Mouse (Mus musculus) MEL (cell line): ENCODE results near the gene Adcy3. TPM values are rescaled to one million over a fixed set of nuclear protein-coding genes. Genes with fewer than 3 reads are reported as not detected.
A peak's percentile ranks its signal among the peaks of the same experiment; 100 is the strongest.

Source experiments
- DNase-seq: peaks from one replicate; pipeline ENCODE4 v3.0.0; 2011; ENCODE audit warnings: low read depth, low spot score
- H3K27ac ChIP-seq: 2 replicates; pipeline ENCODE4 v1.5.1; 2012; ENCODE audit warnings: low read depth, mild to moderate bottlenecking, control low read depth, low read length, moderate library complexity; ENCODE audit not compliant: control insufficient read depth
- H3K27me3 ChIP-seq, 2 experiments: fragments of 150-350 bp in 1 of 2; sonication (generic) in 1 of 2; 2 replicates each; pipeline ENCODE4 v1.6.1; 2012; ENCODE audit warnings: low read length in 2 of 2, mild to moderate bottlenecking in 2 of 2, improper control_type of control experiment in 1 of 2, moderate library complexity in 1 of 2; ENCODE audit not compliant: insufficient read depth in 2 of 2, control insufficient read depth in 1 of 2
- H3K36me3 ChIP-seq, 2 experiments: 2 replicates each; pipeline ENCODE4 v1.6.1; 2012 to 2014; ENCODE audit warnings: low read length in 2 of 2, improper control_type of control experiment in 1 of 2, inconsistent platforms in 1 of 2, mild to moderate bottlenecking in 1 of 2; ENCODE audit not compliant: insufficient read depth in 2 of 2, control insufficient read depth in 1 of 2
- H3K4me1 ChIP-seq, 2 experiments: fragments of 150-350 bp in 1 of 2; sonication (generic) in 1 of 2; 2 replicates each; pipeline ENCODE4 v1.6.1; 2012; ENCODE audit warnings: low read length in 2 of 2, improper control_type of control experiment in 1 of 2, mild to moderate bottlenecking in 1 of 2; ENCODE audit not compliant: insufficient read depth in 2 of 2, control insufficient read depth in 1 of 2
- H3K4me3 ChIP-seq, 2 experiments: fragments of 150-350 bp in 1 of 2; sonication (generic) in 1 of 2; 2 replicates each; pipeline ENCODE4 v1.5.1; 2012; ENCODE audit warnings: low read depth in 2 of 2, low read length in 2 of 2, mild to moderate bottlenecking in 2 of 2, moderate library complexity in 2 of 2, control low read depth in 1 of 2, improper control_type of control experiment in 1 of 2; ENCODE audit not compliant: control insufficient read depth in 1 of 2, insufficient read depth in 1 of 2
- H3K79me2 ChIP-seq: 2 replicates; pipeline ENCODE4 v1.6.1; 2012; ENCODE audit warnings: mild to moderate bottlenecking, low read length, moderate library complexity; ENCODE audit not compliant: control insufficient read depth, poor library complexity, insufficient read depth
- H3K9ac ChIP-seq: 2 replicates; pipeline ENCODE4 v1.6.1; 2012; ENCODE audit warnings: low read depth, mild to moderate bottlenecking, control low read depth, low read length, moderate library complexity; ENCODE audit not compliant: control insufficient read depth, poor library complexity, severe bottlenecking
- H3K9me3 ChIP-seq: fragments of 150-350 bp; sonication (generic); replicated peaks from 2 replicates; pipeline ENCODE4 v1.6.1; 2012; ENCODE audit warnings: mild to moderate bottlenecking, low read length, improper control_type of control experiment, moderate library complexity; ENCODE audit not compliant: insufficient read depth
- BHLHE40 ChIP-seq: IDR thresholded peaks from 2 replicates; pipeline ENCODE4 v1.6.1; 2012; ENCODE audit warnings: low read depth, mild to moderate bottlenecking, inconsistent platforms, low read length, improper control_type of control experiment, borderline replicate concordance
- CHD2 ChIP-seq: IDR thresholded peaks from 2 replicates; pipeline ENCODE4 v1.6.1; 2011; ENCODE audit warnings: low read length, improper control_type of control experiment
- CTCF ChIP-seq, 3 experiments: IDR thresholded peaks in 2 of 3; conservative IDR thresholded peaks in 1 of 3; 2 replicates each; pipeline ENCODE4 v1.5.1; 2011 to 2012; ENCODE audit warnings: low read length in 3 of 3, low read depth in 2 of 3, mild to moderate bottlenecking in 2 of 3, improper control_type of control experiment in 1 of 3, inconsistent platforms in 1 of 3, mixed read lengths in 1 of 3, moderate library complexity in 1 of 3; ENCODE audit not compliant: control insufficient read depth in 1 of 3, insufficient read depth in 1 of 3, poor library complexity in 1 of 3, severe bottlenecking in 1 of 3
- E2F4 ChIP-seq: IDR thresholded peaks from 2 replicates; pipeline ENCODE4 v1.6.1; 2011; ENCODE audit warnings: low read depth, low read length, improper control_type of control experiment, borderline replicate concordance
- EP300 ChIP-seq, 2 experiments: IDR thresholded peaks; 2 replicates each; pipeline ENCODE4 v1.6.1; 2011; ENCODE audit warnings: improper control_type of control experiment in 2 of 2, low read length in 2 of 2, low read depth in 1 of 2, mild to moderate bottlenecking in 1 of 2
- ETS1 ChIP-seq: IDR thresholded peaks from 2 replicates; pipeline ENCODE4 v1.6.1; 2012; ENCODE audit warnings: low read depth, mild to moderate bottlenecking, inconsistent platforms, low read length, improper control_type of control experiment, moderate library complexity
- GABPA ChIP-seq: IDR thresholded peaks from 2 replicates; pipeline ENCODE4 v1.6.1; 2012; ENCODE audit warnings: low read depth, mild to moderate bottlenecking, inconsistent platforms, low read length, improper control_type of control experiment, moderate library complexity
- GATA1 ChIP-seq: IDR thresholded peaks from 2 replicates; pipeline ENCODE4 v1.6.1; 2011; ENCODE audit warnings: low read depth, low read length, improper control_type of control experiment
- JUND ChIP-seq: IDR thresholded peaks from 2 replicates; pipeline ENCODE4 v1.6.1; 2011; ENCODE audit warnings: low read depth, mild to moderate bottlenecking, improper control_type of control experiment, low read length
- MAFK ChIP-seq: IDR thresholded peaks from 2 replicates; pipeline ENCODE4 v1.6.1; 2011; ENCODE audit warnings: low read depth, mild to moderate bottlenecking, low read length, improper control_type of control experiment, borderline replicate concordance
- MEF2A ChIP-seq: IDR thresholded peaks from 2 replicates; pipeline ENCODE4 v1.6.1; 2014; ENCODE audit warnings: low read depth, mild to moderate bottlenecking, inconsistent platforms, low read length, improper control_type of control experiment; ENCODE audit not compliant: poor library complexity, insufficient replicate concordance, severe bottlenecking; ENCODE audit errors: extremely low read depth
- MYB ChIP-seq: IDR thresholded peaks from 2 replicates; pipeline ENCODE4 v1.6.1; 2011; ENCODE audit warnings: mild to moderate bottlenecking, low read depth, low read length, improper control_type of control experiment
- MYC ChIP-seq: IDR thresholded peaks from 2 replicates; pipeline ENCODE4 v1.6.1; 2011; ENCODE audit warnings: low read depth, mild to moderate bottlenecking, low read length, improper control_type of control experiment, moderate library complexity
- NRF1 ChIP-seq: IDR thresholded peaks from 2 replicates; pipeline ENCODE4 v1.6.1; 2014; ENCODE audit warnings: low read depth, mild to moderate bottlenecking, inconsistent platforms, low read length, improper control_type of control experiment, moderate library complexity; ENCODE audit not compliant: poor library complexity, insufficient read depth, severe bottlenecking
- POLR2AphosphoS2 ChIP-seq: IDR thresholded peaks from 2 replicates; pipeline ENCODE4 v1.6.1; 2011; ENCODE audit warnings: low read length, improper control_type of control experiment
- RCOR1 ChIP-seq: IDR thresholded peaks from 2 replicates; pipeline ENCODE4 v1.6.1; 2012; ENCODE audit warnings: low read depth, mild to moderate bottlenecking, inconsistent platforms, low read length, improper control_type of control experiment
- SIN3A ChIP-seq: IDR thresholded peaks from 2 replicates; pipeline ENCODE4 v1.6.1; 2012; ENCODE audit warnings: low read length, improper control_type of control experiment, inconsistent platforms
- SMC3 ChIP-seq: IDR thresholded peaks from 2 replicates; pipeline ENCODE4 v1.6.1; 2011; ENCODE audit warnings: low read depth, low read length, improper control_type of control experiment
- TAL1 ChIP-seq: IDR thresholded peaks from 2 replicates; pipeline ENCODE4 v1.6.1; 2012; ENCODE audit warnings: mild to moderate bottlenecking, inconsistent platforms, low read length, moderate library complexity, mixed read lengths
- TBP ChIP-seq: IDR thresholded peaks from 2 replicates; pipeline ENCODE4 v1.8.0; 2011; ENCODE audit warnings: low read depth, low read length, improper control_type of control experiment
- TCF12 ChIP-seq: IDR thresholded peaks from 2 replicates; pipeline ENCODE4 v1.6.1; 2014; ENCODE audit warnings: low read depth, mild to moderate bottlenecking, inconsistent platforms, low read length, improper control_type of control experiment, moderate library complexity
- UBTF ChIP-seq: IDR thresholded peaks from 2 replicates; pipeline ENCODE4 v1.6.1; 2012; ENCODE audit warnings: low read depth, mild to moderate bottlenecking, inconsistent platforms, low read length, improper control_type of control experiment, moderate library complexity, borderline replicate concordance; ENCODE audit not compliant: insufficient read depth
- USF1 ChIP-seq: IDR thresholded peaks from 2 replicates; pipeline ENCODE4 v1.6.1; 2014; ENCODE audit warnings: low read depth, mild to moderate bottlenecking, inconsistent platforms, low read length, improper control_type of control experiment, moderate library complexity
- ZC3H11A ChIP-seq: IDR thresholded peaks from 2 replicates; pipeline ENCODE4 v1.6.1; 2012; ENCODE audit warnings: low read depth, mild to moderate bottlenecking, inconsistent platforms, low read length, improper control_type of control experiment
- ZKSCAN1 ChIP-seq: IDR thresholded peaks from 2 replicates; pipeline ENCODE4 v1.6.1; 2012; ENCODE audit warnings: low read depth, mild to moderate bottlenecking, inconsistent platforms, low read length, improper control_type of control experiment, moderate library complexity
- ZNF384 ChIP-seq: IDR thresholded peaks from 2 replicates; pipeline ENCODE4 v1.6.1; 2012; ENCODE audit warnings: low read depth, mild to moderate bottlenecking, inconsistent platforms, low read length, improper control_type of control experiment
- polyA plus RNA-seq, 2 experiments: library from polyadenylated mRNA; stranded (reverse) in 1 of 2; unstranded in 1 of 2; fragments of >175 nt in 1 of 2; fragments of >200 nt in 1 of 2; gene quantifications; 2 replicates each; pipeline versions ENCODE4 v1.2.1 to v1.2.4; 2012; ENCODE audit warnings: low replicate concordance in 2 of 2, low read depth in 1 of 2; ENCODE audit not compliant: insufficient read length in 2 of 2, insufficient read depth in 1 of 2, missing spikeins in 1 of 2
- total RNA-seq: library from RNA; depleted of rRNA; stranded (reverse); fragments of 300-350 nt; gene quantifications from 2 replicates; pipeline ENCODE4 v1.2.3, GENCODE M21; 2012

Gene Adcy3
- total and polyA plus RNA-seq, 3 experiments: 0.19 to 3.0 TPM; not detected in 1

DNA sequence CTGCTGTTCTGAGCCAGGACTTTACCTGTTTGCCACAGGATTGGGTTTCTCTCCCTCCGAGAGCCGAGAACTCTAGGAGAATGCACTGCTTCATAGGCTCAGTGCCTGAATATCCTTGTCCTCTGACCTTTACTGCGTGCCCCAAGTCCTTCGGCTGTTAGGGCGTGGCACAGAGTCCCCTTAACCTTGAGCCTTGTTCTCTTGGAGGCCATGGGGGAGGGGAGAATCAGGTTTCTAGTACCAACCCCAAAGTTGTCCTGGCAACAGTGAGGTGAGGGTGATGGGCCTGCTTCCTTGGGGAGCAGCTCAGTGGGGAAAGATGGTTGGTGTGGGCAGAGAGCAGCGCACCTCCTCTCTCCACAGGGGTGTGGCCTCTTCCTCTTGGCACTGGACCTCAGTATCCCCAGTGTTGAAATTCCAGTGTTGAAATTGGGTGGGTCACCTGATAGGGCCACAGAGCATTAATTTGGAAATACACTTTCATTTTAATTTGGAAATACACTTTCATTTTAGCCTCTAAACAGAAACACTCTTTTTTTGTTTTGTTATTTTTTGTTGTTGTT, 46.8 kb downstream of the Adcy3 start:
- Histone ChIP-seq H3K4me3 (no peak overlapping the region), H3K36me3 (no peaks in the 10 kb centered on the region)

DNA sequence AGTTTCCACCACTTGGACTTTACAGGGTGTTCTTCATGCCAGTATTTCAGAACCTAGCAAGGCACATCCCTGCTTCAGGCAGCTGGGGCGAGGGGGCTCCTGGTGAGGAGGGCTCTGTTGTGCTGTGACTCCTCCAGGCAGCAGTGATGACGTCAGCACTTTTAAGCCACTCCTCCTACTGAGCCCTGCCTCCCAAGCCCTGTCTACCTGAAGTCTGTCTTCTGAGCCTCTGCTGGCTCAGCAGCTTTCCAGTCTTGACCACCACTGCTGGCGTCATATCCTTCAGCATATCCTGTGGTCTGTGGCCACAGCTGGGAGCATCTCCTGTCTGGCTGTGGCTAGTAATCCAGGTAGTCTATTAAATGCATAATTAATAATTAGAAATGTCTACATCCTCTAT, 47.6 kb downstream of the Adcy3 start:
- no peak overlapping the region for H3K27ac ChIP-seq

More for the DNA sequence above, 46.8 kb downstream of the Adcy3 start:
- no peak for TF ChIP-seq JUND
- no peak for TF ChIP-seq EP300 (IDR thresholded peaks at IDR 0.05; ENCODE audit: low read depth in 1 of 2, low read length in 2 of 2)
- no peak for TF ChIP-seq CHD2
- TF ChIP-seq TBP: no peak
- no peak for TF ChIP-seq TAL1
- TF ChIP-seq CTCF (IDR thresholded peaks at IDR 0.05 in 2 of 3, conservative IDR thresholded peaks at IDR 0.05 in 1 of 3; ENCODE audit: control insufficient read depth in 1 of 3, insufficient read depth in 1 of 3, low read depth in 2 of 3, low read length in 3 of 3, poor library complexity in 1 of 3, severe bottlenecking in 1 of 3): no peak
- no peak for TF ChIP-seq ZKSCAN1
- no peak for TF ChIP-seq MYC
- no peak for TF ChIP-seq ZC3H11A
- TF ChIP-seq TCF12: no peak
- no peaks in the 10 kb centered on the region for H3K79me2 ChIP-seq
- no peak overlapping the region for H3K27ac ChIP-seq
- H3K9me3 ChIP-seq: no peaks in the 10 kb centered on the region
- no peaks in the 10 kb centered on the region for H3K4me1 ChIP-seq
- DNase-seq: no peak
- H3K9ac ChIP-seq: no peak overlapping the region
- no peaks in the 10 kb centered on the region for H3K27me3 ChIP-seq

DNA sequence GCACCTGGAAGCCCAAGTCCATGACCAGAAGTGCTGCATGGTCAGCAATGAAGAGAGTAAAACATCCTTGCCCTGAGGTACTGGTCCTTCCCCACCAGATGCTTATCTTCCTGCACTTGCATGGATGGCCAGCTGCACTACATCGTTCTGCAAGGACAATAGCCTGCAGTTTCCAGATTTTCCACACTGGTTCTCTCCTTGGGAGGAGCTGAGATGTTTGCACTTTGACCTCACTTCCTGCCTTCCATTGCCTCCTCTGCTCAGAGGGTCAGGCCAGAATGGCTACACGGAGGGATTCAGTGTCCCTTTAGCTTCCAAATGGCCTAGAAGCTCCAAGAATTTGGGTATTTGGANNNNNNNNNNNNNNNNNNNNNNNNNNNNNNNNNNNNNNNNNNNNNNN, 51.7 kb downstream of the Adcy3 start:
- no peak for DNase-seq
- Histone ChIP-seq H3K9ac (no peak overlapping the region), H3K9me3 (no peaks in the 10 kb centered on the region), H3K27me3 (no peaks in the 10 kb centered on the region), H3K36me3 (no peaks in the 10 kb centered on the region; a peak in 1 of 4 replicates), H3K27ac (no peak overlapping the region), H3K79me2 (no peaks in the 10 kb centered on the region), H3K4me3 (no peak overlapping the region), H3K4me1 (peaks cover 0 to 3% of the 10 kb centered on the region in 2 experiments; a peak in 1 of 4 replicates)
- TF ChIP-seq SIN3A (no peak), MEF2A (no peak), SMC3 (no peak), ZC3H11A (no peak), ZNF384 (no peak), NRF1 (no peak), EP300 (IDR thresholded peaks at IDR 0.05; ENCODE audit: low read depth in 1 of 2, low read length in 2 of 2) (no peak), BHLHE40 (no peak), ETS1 (no peak), E2F4 (no peak), CHD2 (no peak), MYB (no peak), GATA1 (no peak), GABPA (no peak), RCOR1 (no peak), TBP (no peak), ZKSCAN1 (no peak), USF1 (no peak)

More for the DNA sequence above, 47.6 kb downstream of the Adcy3 start:
- Histone ChIP-seq H3K9ac (no peak overlapping the region), H3K36me3 (no peaks in the 10 kb centered on the region), H3K9me3 (no peaks in the 10 kb centered on the region), H3K27me3 (no peaks in the 10 kb centered on the region), H3K79me2 (no peaks in the 10 kb centered on the region)
- TF ChIP-seq UBTF: no peak
- peak; percentile 72; the same call in 1 of the 2 replicates for TF ChIP-seq MAFK
- no peak for TF ChIP-seq POLR2AphosphoS2
- TF ChIP-seq, all 39 proteins: peak for 1
- H3K4me3 ChIP-seq: no peak overlapping the region
- no peaks in the 10 kb centered on the region for H3K4me1 ChIP-seq
- DNase-seq: peak; percentile 28
